Mouse (Mus musculus) stomach, embryonic 16.5 days (tissue): ENCODE results near the gene Zkscan1. TPM values are rescaled to one million over a fixed set of nuclear protein-coding genes. Genes with fewer than 3 reads are reported as not detected.
"Not testable (repeated sequence)": the region's sequence is repeated elsewhere in the genome, so short reads cannot be mapped to it uniquely, and the experiment has no call there.

Source experiments
- ATAC-seq: fragments of 200-750 bp; cut with Nextera tagmentation; 2 replicates; pipeline ENCODE4 v1.8.0; 2017; ENCODE audit warnings: moderate number of reproducible peaks, moderate TSS enrichment; ENCODE audit not compliant: insufficient read depth, low FRiP score
- H3K27ac ChIP-seq: fragments of 300-500 bp; sonication (generic); 2 replicates; pipeline ENCODE4 v1.5.1; 2014; ENCODE audit warnings: low read length
- H3K27me3 ChIP-seq: fragments of 300-500 bp; sonication (generic); 2 replicates; pipeline ENCODE4 v1.6.1; 2014; ENCODE audit warnings: low read length, control low read depth, mixed read lengths; ENCODE audit not compliant: control insufficient read depth, insufficient read depth
- H3K36me3 ChIP-seq: fragments of 300-500 bp; sonication (generic); 2 replicates; pipeline ENCODE4 v1.6.1; 2014; ENCODE audit warnings: low read length; ENCODE audit not compliant: control insufficient read depth, insufficient read depth
- H3K4me1 ChIP-seq: fragments of 300-500 bp; sonication (generic); 2 replicates; pipeline ENCODE4 v1.6.1; 2014; ENCODE audit warnings: low read length, control low read depth, mixed read lengths; ENCODE audit not compliant: control insufficient read depth, insufficient read depth
- H3K4me2 ChIP-seq: fragments of 300-500 bp; sonication (generic); 2 replicates; pipeline ENCODE4 v1.6.1; 2014; ENCODE audit warnings: low read depth, low read length, mixed read lengths
- H3K4me3 ChIP-seq: fragments of 300-500 bp; sonication (generic); replicated peaks from 2 replicates; pipeline ENCODE4 v1.5.1; 2014; ENCODE audit warnings: mild to moderate bottlenecking, low read length
- H3K9ac ChIP-seq: fragments of 300-500 bp; sonication (generic); 2 replicates; pipeline ENCODE4 v1.6.1; 2014; ENCODE audit warnings: low read length
- H3K9me3 ChIP-seq: fragments of 300-500 bp; sonication (generic); replicated peaks from 2 replicates; pipeline ENCODE4 v1.6.1; 2016; ENCODE audit warnings: low read length, control low read depth; ENCODE audit not compliant: control insufficient read depth
- WGBS: fragments of 180-500 bp; shearing (Covaris S2); extraction: QIAGEN DNeasy Blood & Tissue Kit; methylation state at CpG from one replicate; pipeline ENCODE4 v1.1.7; 2014; 5-methylcytosine and 5-hydroxymethylcytosine counted together
- polyA plus RNA-seq: library from polyadenylated mRNA; unstranded; fragments of >200 nt; fragmentation: Nextera tagmentation; extraction: Ambion mirVana; gene quantifications from 2 replicates; pipeline ENCODE4 v1.2.1, GENCODE M21; 2015

Gene Zkscan1
- polyA plus RNA-seq = 16.5 and 17.7 TPM in 2 replicates

DNA sequence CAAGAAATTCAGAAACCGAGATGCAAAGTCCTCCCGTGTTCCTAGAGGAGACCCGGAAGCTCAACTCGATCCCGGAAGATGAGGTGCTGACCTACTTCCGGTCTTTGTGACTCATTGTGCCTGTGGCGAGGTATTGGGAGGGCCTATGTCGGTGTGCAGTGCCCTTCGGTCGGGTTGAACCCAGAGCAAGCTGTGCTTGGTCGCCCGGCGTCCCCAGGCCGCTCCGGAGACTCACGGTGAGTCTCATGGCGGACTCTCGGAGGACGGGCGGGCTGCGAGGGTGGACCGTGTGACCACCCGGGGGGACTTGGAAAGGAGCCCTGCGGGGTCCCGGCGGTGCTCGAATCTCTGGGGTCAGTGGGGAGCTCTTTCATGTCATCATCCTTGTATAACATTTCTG is at the start of gene Zkscan1:
Gene Zkscan1, plus strand, starts transcription at position 89 of the 400 bp plus-strand sequence.
- ATAC-seq = peak; percentile 92; the same call in 1 of the 2 replicates
- WGBS = under 1% methylated on average over 27 of the region's 27 CpGs

GRCm38 (mm10) chr5:138052894-138053293 is 32.0 kb upstream of the Zkscan1 start, which contains the start of gene Smok3c:
Gene Smok3c (plus strand): TSS chr5:138053194.
- not testable (repeated sequence) for H3K4me1 ChIP-seq, H3K27ac ChIP-seq, H3K27me3 ChIP-seq, H3K9me3 ChIP-seq, H3K9ac ChIP-seq, H3K4me2 ChIP-seq, H3K4me3 ChIP-seq, H3K36me3 ChIP-seq, ATAC-seq
- no CpG with 5 or more reads among the region's 5 CpGs for WGBS

More for the DNA sequence above, at the start of gene Zkscan1:
- Histone ChIP-seq H3K27me3 (no peaks in the 10 kb centered on the region), H3K27ac (peak within 1 kb of the TSS; percentile 93), H3K9me3 (no peaks in the 10 kb centered on the region), H3K4me2 (peak within 1 kb of the TSS; percentile 76), H3K36me3 (no peaks in the 10 kb centered on the region), H3K9ac (peak within 1 kb of the TSS; percentile 99), H3K4me3 (peak within 1 kb of the TSS; percentile 99), H3K4me1 (peaks cover 6% of the 10 kb centered on the region)

DNA sequence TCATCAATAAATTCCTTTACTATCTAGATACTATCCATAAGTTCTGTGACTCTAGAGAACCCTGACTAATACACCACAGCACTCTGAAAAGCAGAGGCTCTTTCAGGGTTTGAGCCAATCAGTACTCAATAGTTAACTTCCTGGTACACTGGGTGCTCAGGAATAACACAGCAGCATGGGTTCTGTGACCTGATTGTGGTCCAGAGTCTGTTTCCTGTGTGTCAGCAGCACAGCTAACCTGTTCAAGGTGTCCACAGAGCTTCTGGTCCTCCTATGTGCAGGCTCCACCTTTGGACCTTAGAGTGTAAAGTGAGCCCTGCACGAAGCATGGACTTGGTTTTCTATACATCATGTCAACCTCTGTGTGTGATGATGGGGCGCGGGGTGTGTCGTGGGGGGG is 11.1 kb upstream of the Zkscan1 start:
- Histone ChIP-seq H3K9ac (no peak overlapping the region), H3K27ac (no peak overlapping the region), H3K27me3 (no peaks in the 10 kb centered on the region), H3K36me3 (no peaks in the 10 kb centered on the region), H3K4me2 (no peak overlapping the region), H3K9me3 (no peaks in the 10 kb centered on the region), H3K4me3 (no peak overlapping the region), H3K4me1 (no peaks in the 10 kb centered on the region)
- WGBS = 86% methylated on average over 4 of the region's 4 CpGs
- no peak for ATAC-seq

DNA sequence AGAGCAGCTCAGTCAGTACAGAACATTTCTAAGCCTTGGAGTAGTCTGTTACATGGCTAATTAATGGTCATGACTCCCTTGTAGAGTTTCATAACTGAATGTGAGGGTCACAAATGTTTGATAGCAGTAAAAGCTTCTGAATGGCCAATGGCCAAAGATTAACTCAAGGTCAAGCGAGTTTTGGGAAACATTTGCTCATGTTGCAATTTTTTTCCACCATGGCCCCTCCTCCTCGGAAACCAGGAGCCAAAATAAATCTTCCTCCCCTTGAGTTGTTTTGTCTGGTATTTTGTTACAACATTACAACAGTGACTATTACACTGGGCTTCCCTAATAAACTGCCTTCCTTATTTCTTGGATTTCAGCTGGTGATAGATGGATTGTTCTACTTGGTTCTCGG is 9.2 kb upstream of the Zkscan1 start:
- Histone ChIP-seq H3K4me1 (no peaks in the 10 kb centered on the region), H3K4me3 (no peak overlapping the region), H3K9ac (no peak overlapping the region), H3K9me3 (no peaks in the 10 kb centered on the region), H3K27me3 (no peaks in the 10 kb centered on the region), H3K4me2 (no peak overlapping the region), H3K36me3 (no peaks in the 10 kb centered on the region), H3K27ac (no peak overlapping the region)
- no peak for ATAC-seq
- WGBS = 72% methylated on average over 3 of the region's 3 CpGs

- no peak for ATAC-seq
- WGBS = 56% methylated on average over 2 of the region's 2 CpGs
- Histone ChIP-seq H3K36me3 (no peaks in the 10 kb centered on the region), H3K27me3 (no peaks in the 10 kb centered on the region), H3K4me1 (no peaks in the 10 kb centered on the region), H3K9me3 (no peaks in the 10 kb centered on the region), H3K9ac (no peak overlapping the region), H3K4me3 (no peak overlapping the region), H3K4me2 (no peak overlapping the region), H3K27ac (no peak overlapping the region)
Observed at GRCm38 (mm10) chr5:138076148-138076547, 8.7 kb upstream of the Zkscan1 start.

DNA sequence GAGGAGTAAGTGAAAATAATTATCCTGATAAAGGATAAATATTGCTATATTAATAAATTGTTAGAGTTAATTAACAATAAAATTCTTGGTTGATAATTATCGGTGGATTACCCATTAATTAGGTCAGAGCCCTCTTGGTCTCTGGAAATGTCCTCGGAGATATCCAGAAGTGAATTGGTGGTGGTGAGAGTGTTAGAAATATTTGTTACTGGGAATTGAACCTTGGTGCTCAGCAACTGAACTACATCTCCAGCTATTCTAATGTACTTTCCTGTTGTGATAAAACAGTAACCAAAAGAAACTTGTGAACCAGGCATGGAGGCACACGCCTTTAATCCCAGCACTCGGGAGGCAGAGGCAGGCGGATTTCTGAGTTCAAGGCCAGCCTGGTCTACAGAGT is 4.4 kb upstream of the Zkscan1 start:
- no peak overlapping the region for H3K4me3 ChIP-seq
- ATAC-seq = no peak
- WGBS = 88% methylated on average over 5 of the region's 5 CpGs

DNA sequence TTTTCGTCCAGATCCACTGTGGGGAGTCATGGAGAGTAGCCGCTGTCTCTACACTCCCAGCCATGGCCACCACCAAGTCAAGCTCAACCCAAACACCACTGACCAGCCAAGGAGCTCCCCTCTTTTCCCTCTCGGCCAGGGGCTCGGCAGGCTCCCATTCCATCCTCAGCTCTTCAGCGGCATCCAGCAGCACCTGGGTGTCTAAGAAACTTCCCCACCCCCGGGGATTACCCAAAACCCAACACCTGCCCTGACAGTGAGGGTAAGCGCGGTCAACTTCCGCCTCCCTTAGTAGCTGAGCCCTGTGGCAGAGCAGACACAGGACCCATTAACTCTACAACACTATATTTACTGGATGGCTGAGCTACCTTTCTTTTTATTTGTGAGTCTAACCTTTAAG is 3.4 kb upstream of the Zkscan1 start:
- H3K4me2 ChIP-seq = no peak overlapping the region
- no peak for ATAC-seq
- WGBS = 85% methylated on average over 9 of the region's 9 CpGs
- no peaks in the 10 kb centered on the region for H3K36me3 ChIP-seq
- no peak overlapping the region for H3K9ac ChIP-seq
- H3K27me3 ChIP-seq = no peaks in the 10 kb centered on the region
- no peak overlapping the region for H3K27ac ChIP-seq
- H3K4me3 ChIP-seq = no peak overlapping the region
- no peaks in the 10 kb centered on the region for H3K9me3 ChIP-seq
- peaks cover 6% of the 10 kb centered on the region for H3K4me1 ChIP-seq

More for the DNA sequence above, 4.4 kb upstream of the Zkscan1 start:
- Histone ChIP-seq H3K27me3 (no peaks in the 10 kb centered on the region), H3K27ac (no peak overlapping the region), H3K36me3 (no peaks in the 10 kb centered on the region), H3K9ac (no peak overlapping the region), H3K9me3 (no peaks in the 10 kb centered on the region), H3K4me1 (peaks cover 3% of the 10 kb centered on the region; the same call in 1 of the 2 replicates), H3K4me2 (no peak overlapping the region)

GRCm38 (mm10) chr5:138083318-138083900 is 1.5 kb upstream of the Zkscan1 start:
- no peak overlapping the region for H3K27ac ChIP-seq
- no peak overlapping the region for H3K4me2 ChIP-seq
- no peaks in the 10 kb centered on the region for H3K36me3 ChIP-seq
- ATAC-seq = no peak
- no peak overlapping the region for H3K4me3 ChIP-seq
- H3K9me3 ChIP-seq = no peaks in the 10 kb centered on the region
- no peak overlapping the region for H3K9ac ChIP-seq
- peaks cover 6% of the 10 kb centered on the region for H3K4me1 ChIP-seq
- WGBS = 60% methylated on average over 2 of the region's 2 CpGs
- no peaks in the 10 kb centered on the region for H3K27me3 ChIP-seq

GRCm38 (mm10) chr5:138083936-138084335 is 948 bp upstream of the Zkscan1 start:
- Histone ChIP-seq H3K27ac (no peak overlapping the region), H3K36me3 (no peaks in the 10 kb centered on the region), H3K4me1 (peaks cover 6% of the 10 kb centered on the region), H3K4me3 (no peak overlapping the region), H3K4me2 (no peak overlapping the region), H3K27me3 (no peaks in the 10 kb centered on the region), H3K9me3 (no peaks in the 10 kb centered on the region), H3K9ac (no peak overlapping the region)
- no peak for ATAC-seq
- WGBS = 91% methylated on average over 2 of the region's 2 CpGs
